Mouse (Mus musculus): ENCODE data around the gene Ccdc162.

GRCm38 (mm10) chr10:41731932-41732331 is 15.5 kb upstream of the Ccdc162 start:
- TF ChIP-seq EP300 (IDR thresholded peaks at IDR 0.05; ENCODE audit: low read depth): no peak
- TF ChIP-seq CTCF (IDR thresholded peaks at IDR 0.05; ENCODE audit: low read depth): no peak

All from heart, postnatal 0 days (tissue).